Mouse (Mus musculus): Measurements from ENCODE around the gene Dlg3.

Dlg3 gene

GRCm38 (mm10) chrX:100797370-100797769 lies 29.8 kb downstream of the Dlg3 start:
- no peak for DNase-seq (ENCODE audit: low spot score in 2 of 2)

DNA sequence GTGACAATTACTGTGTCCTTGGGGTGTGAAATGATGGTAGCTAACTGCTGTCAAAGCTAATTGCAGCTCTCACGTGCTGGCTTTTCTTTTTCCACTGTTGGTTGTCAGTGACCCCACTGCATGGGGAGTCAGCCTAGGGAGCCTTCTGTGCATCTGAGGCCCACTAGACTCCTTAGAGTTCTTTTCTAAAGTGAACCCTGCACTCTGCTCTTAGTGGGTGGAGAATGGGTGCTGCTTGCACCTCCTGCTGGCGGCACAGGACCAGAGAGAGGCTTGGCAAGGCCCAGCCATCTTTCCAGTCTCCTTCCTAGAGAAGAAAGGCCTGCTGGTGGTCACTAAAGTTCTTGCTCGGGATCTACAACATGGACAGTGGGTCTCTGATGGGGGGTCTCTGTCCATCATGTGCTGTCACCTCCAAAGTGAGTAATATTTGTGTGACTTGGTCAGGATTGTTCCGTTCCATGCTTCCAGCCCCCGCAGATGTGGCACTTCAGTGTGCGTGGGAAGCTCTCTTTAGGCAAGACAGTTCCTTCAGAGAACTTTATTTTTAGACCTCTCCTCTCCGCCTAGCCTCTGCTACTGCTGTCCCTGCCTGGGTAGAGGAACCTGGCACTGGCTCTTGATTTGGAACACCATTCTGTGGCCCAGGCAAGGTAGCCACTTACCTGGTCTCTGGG lies 30.5 kb downstream of the Dlg3 start:
- DNase-seq (ENCODE audit: low spot score in 2 of 2): no peak

- DNase-seq (ENCODE audit: low spot score in 2 of 2): no peak
Observed at GRCm38 (mm10) chrX:100800643-100801042, 33.1 kb downstream of the Dlg3 start.

- DNase-seq (ENCODE audit: low spot score in 2 of 2): no peak
Observed at GRCm38 (mm10) chrX:100802034-100802433, 34.5 kb downstream of the Dlg3 start.

DNA sequence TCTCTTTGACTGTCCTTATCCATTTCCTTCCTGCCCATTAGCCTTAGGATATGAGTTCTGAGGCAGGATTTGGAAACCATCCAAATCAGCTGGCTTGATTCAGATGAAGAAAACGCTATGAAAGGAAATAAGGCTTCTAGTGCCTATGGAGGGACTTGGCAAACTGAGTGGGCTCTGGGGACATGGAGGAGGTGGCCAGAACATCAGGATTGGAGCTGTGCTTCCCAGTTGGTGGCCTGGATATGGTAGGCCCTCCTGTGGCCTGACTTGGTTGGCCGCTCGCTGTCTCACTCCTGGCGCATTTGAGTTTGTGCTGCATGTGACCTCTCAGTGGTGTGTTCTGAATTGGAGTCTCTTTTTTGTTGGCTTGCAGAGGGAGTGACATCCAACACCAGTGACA lies 43.6 kb downstream of the Dlg3 start:
- no peak for DNase-seq (ENCODE audit: low spot score in 2 of 2)

GRCm38 (mm10) chrX:100814139-100814538 lies 46.6 kb downstream of the Dlg3 start:
- DNase-seq (ENCODE audit: low spot score in 2 of 2): no peak

- DNase-seq (ENCODE audit: low spot score in 2 of 2): no peak
Observed at GRCm38 (mm10) chrX:100815766-100816165, 48.2 kb downstream of the Dlg3 start.

- DNase-seq (ENCODE audit: low spot score in 2 of 2): no peak
Observed at GRCm38 (mm10) chrX:100818681-100819080, 51.2 kb downstream of the Dlg3 start.

DNA sequence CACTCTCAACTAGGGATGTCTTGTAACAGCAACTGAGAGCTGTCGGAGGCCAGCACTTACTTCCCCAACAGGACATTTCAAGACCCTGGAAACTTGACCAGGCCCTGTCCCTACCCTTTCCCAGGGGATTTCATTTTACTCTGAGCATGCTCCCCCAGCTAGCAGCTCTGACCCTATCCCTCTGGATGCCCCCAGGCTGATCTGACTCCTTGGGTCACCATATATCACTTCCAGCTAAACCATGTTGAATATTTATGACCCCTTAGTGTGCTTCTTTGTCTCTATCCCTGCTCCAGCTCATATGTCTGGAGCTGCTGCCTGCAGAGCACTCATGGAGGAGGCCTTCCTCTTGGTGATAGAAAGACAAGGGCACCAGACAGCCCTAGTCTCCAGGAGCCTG lies 53.6 kb downstream of the Dlg3 start:
- DNase-seq (ENCODE audit: low spot score in 2 of 2): no peak

GRCm38 (mm10) chrX:100825557-100825956 lies 58.0 kb downstream of the Dlg3 start:
- no peak for DNase-seq (ENCODE audit: low spot score in 2 of 2)

DNA sequence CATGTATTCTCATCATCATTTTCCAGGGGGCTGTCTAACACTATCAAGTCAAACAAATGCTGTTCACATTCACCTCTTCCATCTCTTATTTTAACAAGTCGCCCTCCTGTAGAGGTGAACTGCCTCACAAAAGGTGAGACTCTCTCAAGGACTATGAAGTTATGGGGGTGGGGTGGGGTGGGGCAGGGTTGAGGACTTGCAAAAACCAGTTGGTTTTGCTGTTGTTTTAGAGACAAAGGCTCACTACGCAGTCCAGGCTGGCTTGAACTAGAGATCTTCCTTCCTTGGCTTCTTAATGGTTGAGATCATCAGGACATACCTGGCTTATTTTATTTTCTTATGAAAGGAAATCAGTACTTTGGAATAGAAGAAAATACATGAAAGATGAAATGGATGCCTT lies 65.3 kb downstream of the Dlg3 start:
- DNase-seq (ENCODE audit: low spot score in 2 of 2): no peak

DNA sequence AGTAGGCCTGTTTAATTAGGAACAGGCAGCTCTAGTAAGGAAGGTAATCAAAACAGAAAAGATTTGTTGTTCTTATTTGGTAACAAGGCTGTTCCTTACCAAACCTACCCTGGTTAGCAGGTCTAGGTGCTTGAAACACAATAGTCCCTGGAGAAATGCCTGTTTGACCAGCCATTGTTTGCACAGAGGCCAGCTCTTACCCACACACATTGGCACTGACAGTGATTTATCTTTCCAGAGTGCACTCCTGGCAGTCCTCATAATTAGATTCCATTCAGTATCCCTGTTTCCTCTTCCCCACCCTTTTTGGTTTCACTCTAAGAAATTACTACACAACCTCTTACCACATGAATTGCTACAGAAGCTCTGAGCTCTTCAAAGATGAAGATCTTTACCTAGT lies 71.7 kb downstream of the Dlg3 start:
- DNase-seq (ENCODE audit: low spot score in 2 of 2): no peak
